Mouse (Mus musculus): ENCODE data around the gene Tfap2a. TPM values are rescaled to one million over a fixed set of nuclear protein-coding genes. Genes with fewer than 3 reads are reported as not detected.

Tfap2a gene
- total RNA-seq, 1 experiment from 2014 or later = not detected

DNA sequence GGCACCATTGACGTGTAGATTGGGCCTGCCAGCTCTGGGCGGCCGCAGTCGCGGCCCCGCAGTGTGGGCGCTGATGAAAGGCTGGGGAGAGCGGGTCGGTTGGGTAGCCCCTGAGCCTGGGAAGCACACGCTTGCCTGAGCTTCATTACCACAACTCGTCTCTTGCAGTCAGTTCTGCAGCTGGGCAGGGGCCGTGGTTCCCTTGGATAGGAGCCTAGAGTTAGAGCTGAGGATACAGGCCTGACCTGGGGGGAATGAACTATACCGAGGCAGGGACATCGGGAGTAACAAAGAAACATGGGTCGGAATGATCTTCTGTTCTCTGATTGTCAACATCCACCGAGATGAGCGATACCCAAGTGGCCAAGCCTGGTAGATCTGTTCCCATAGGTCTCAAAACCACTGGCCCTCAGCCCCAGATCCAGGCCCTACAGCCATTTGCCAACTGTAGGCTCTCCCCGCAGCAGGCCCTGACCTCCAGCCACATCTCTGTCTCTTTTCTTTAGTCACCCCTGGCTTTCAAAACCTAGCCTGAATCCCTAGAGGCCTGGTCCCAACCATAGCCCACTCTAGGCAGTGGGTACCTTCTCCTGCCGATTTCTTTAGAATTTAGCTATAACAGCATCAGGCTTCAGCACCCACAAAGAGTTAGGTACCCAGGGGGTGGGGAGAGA, 1.9 kb downstream of the Tfap2a start:
- ATAC-seq (replicated peaks in 1 of 2; ENCODE audit: insufficient read depth in 1 of 2, low FRiP score in 2 of 2, low TSS enrichment in 1 of 2, low read depth in 1 of 2, poor library complexity in 2 of 2, severe bottlenecking in 2 of 2) = no peak

DNA sequence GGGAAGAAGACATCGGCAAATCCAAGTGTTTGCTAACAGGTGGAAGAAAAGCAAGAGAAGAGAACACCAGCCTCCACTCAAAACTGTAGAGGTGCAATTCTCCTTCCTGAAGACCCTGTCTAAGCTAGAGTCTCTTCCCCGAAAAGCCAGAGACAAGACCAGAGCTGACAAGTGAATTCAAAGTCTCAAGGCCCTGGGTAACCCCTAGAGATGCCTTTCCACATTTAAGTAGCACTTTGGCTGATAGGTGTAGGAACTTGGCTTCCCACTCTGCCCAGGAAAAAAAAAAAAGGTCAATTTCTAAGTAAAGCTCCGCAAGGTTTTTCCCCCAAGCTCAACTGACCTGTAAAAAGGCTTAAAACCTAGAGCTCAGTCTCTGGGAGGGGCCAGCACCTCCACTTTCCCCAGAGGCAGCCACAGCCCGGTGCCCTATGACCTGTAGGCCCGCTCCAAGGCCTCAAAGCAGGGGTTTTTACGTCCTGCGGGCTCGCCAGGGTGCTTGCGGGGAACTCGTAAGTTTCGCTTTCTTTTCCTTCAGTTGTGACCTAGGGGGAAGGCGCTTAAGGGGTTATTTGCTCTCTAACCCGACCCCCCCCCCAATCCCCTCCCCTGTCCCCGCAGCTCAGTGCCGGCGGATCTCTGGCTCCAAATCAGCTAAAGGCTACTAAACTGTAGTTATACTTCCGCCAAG, 2.6 kb downstream of the Tfap2a start:
- ATAC-seq (replicated peaks in 1 of 2; ENCODE audit: insufficient read depth in 1 of 2, low FRiP score in 2 of 2, low TSS enrichment in 1 of 2, low read depth in 1 of 2, poor library complexity in 2 of 2, severe bottlenecking in 2 of 2) = no peak

DNA sequence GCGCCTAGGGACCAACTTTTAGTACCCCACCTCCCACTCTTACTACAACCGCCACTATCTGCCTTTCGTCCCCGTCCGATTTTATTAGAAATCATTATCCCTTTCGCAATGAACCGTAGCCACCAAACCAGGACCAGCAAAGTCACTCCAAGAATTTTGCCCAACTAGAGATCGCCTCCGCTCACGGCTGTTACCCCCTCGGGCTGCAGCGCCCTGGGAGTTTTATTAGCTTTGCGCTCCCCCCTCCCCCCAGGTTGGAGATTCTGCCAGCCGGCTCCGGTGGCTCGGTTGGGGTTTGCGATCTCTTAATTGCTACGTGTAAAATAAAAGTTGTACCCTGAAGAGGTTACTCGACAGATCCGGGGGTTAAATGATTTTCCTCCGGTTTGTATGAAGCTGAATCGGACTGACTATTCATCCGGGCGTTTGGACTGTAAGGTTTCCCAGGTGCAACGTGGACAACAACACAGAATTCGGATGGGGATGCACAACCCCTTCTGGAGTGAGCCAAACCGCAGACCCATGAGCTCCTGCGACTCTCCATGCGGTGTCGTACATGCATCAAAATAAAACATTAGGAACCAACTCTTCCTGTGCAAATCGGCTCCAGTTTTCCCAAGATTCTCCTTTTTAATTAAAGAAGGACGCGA, 3.7 kb downstream of the Tfap2a start:
- ATAC-seq (replicated peaks in 1 of 2; ENCODE audit: insufficient read depth in 1 of 2, low FRiP score in 2 of 2, low TSS enrichment in 1 of 2, low read depth in 1 of 2, poor library complexity in 2 of 2, severe bottlenecking in 2 of 2) = no peak

DNA sequence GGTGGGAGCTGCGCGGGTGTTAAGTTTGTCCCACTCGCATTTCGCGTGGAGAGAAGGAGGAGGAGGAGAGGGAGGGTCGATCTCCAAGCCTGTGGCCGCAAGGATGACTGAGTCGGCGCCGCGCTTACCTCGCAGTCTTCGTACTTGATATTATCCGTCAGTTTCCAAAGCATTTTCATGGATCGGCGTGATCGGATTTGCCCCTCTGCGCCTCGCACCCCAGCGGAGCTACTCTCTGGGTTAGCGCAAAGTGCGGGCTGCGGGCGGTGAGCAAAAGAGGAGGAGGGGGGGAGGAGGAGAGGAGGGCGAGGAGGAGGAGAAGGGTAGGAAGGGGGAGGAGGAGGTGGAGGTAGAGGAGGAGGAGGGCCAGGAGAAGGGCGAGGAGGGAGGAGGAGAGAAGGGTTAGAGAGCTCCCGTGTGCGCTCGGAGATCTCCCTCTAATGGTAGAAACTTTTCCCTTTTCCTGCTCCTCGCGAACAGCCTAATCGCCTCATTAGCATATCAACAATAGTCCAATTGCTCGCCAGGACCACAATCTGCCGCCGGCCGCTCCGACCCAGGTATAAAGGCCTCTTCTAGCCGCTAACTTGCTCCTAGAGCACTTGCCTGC, 4.5 kb downstream of the Tfap2a start:
- ATAC-seq (replicated peaks in 1 of 2; ENCODE audit: insufficient read depth in 1 of 2, low FRiP score in 2 of 2, low TSS enrichment in 1 of 2, low read depth in 1 of 2, poor library complexity in 2 of 2, severe bottlenecking in 2 of 2) = no peak

DNA sequence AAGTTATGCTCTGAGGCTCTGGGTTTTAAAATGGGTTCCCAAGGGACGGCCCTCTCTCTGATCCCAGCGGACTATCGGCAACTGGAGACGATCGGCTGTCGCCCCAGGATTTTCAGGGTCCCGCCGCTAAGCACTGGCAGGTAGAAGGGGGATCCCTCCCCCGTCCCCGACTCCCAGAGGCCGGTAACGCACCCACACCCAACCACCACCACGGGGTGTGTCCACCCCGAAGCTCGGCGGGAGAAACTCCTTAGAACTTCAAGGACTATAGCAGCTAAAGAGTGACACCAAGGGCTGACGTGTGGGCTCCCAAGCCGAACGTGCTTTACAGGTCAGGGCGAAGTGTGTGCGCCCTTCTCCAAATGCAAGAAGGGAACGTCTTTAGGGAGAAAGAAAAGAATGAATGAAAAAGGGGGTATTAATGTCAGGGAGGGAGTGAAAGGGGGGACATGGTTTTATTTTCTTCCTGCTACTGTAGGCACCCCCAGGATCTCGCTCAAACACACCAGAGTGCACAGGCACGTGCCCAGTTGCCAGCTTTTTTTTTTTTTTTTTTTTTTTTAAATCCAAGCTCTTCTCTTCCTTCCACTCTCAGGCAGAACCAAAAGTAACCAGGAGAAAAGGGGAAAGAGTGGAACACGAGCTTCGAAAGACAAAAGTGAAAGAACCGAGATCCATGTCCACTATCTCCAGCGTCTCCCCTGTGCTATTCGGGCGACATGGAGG, 5.2 kb downstream of the Tfap2a start:
- ATAC-seq (replicated peaks in 1 of 2; ENCODE audit: insufficient read depth in 1 of 2, low FRiP score in 2 of 2, low TSS enrichment in 1 of 2, low read depth in 1 of 2, poor library complexity in 2 of 2, severe bottlenecking in 2 of 2) = no peak

DNA sequence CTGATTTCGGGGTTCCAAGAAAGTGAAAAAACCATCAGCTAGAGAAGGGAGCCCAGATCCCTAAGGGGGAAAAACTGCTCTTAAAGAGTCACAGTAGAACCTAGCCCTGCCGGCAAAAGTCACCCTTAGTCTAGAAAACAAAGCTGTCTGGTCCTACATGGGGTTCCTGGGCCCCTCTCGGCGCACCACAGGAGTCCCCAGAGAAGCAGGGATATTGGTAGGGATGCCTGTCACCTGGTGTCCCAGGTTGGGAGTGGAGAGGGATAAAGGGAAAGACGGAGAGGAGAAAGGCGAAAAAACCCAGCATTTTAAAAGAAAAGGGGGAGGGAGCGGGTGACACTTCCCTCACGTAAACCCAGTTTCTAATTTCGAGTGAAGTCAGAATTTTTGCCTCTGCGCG, 6.1 kb downstream of the Tfap2a start:
- no peak for ATAC-seq (replicated peaks in 1 of 2; ENCODE audit: insufficient read depth in 1 of 2, low FRiP score in 2 of 2, low TSS enrichment in 1 of 2, low read depth in 1 of 2, poor library complexity in 2 of 2, severe bottlenecking in 2 of 2)

DNA sequence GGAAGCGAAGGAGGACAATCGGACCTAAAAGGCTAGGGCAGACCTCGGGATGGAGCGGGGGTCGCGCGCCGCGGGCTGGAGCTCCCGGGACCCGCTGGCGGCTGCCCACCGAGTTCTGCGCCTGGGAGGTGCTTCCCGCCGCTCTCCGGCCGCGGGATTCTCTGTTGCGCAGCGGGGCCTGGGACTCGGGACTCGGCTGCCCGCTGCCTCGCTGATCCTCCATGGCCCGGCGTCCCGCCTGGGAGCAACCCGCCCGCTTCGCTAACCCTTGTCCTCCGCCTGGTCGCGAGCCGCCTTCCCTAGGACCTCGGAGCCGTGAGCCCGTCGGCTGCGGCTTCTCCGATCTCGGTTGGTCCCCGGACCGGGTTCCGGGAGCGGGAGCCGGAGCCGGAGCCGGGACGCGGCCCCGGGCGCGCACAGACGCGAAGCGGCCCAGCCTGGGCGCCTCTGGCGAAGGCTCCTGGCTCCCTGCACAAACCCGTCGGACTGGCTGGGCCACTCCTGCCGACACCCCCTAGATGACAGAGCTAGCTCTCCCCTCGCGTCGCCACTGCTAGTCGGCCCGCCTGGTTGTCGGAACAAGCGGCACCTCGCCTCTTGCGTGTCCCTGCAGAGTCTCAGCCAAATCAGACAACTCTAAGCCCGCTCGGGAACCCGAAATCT, 6.9 kb downstream of the Tfap2a start:
- ATAC-seq (replicated peaks in 1 of 2; ENCODE audit: insufficient read depth in 1 of 2, low FRiP score in 2 of 2, low TSS enrichment in 1 of 2, low read depth in 1 of 2, poor library complexity in 2 of 2, severe bottlenecking in 2 of 2) = no peak

DNA sequence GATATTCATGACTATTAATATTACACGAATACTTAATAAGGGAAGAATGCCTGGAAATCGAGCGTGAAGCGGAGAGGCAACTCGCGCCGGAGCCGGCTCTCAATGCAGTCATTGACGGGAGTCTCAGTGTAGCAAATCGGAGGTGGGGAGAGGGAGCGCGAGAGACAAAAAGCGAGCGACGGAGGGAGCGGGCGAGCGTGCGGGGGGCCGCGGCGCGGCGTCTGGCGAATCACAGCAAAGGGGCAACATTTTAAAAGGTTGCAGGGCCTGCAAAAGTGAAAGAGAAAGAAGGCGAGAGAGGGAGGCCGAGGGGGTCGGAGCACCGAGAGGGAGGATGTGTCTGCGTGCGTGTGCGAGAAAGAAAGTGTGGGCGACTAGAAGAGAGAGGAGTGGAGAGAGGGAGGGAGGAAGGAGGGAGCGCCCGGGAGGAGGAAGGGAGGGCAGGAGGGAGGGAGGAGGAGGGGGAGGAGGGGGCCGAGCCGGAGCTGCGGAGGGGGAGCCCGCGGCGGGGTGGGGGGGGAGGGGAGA, 7.5 kb downstream of the Tfap2a start:
- ATAC-seq (replicated peaks in 1 of 2; ENCODE audit: insufficient read depth in 1 of 2, low FRiP score in 2 of 2, low TSS enrichment in 1 of 2, low read depth in 1 of 2, poor library complexity in 2 of 2, severe bottlenecking in 2 of 2) = 0 out of 4 replicates have a peak, but pooled peaks of 1 of the 2 experiments have one; percentile 18

DNA sequence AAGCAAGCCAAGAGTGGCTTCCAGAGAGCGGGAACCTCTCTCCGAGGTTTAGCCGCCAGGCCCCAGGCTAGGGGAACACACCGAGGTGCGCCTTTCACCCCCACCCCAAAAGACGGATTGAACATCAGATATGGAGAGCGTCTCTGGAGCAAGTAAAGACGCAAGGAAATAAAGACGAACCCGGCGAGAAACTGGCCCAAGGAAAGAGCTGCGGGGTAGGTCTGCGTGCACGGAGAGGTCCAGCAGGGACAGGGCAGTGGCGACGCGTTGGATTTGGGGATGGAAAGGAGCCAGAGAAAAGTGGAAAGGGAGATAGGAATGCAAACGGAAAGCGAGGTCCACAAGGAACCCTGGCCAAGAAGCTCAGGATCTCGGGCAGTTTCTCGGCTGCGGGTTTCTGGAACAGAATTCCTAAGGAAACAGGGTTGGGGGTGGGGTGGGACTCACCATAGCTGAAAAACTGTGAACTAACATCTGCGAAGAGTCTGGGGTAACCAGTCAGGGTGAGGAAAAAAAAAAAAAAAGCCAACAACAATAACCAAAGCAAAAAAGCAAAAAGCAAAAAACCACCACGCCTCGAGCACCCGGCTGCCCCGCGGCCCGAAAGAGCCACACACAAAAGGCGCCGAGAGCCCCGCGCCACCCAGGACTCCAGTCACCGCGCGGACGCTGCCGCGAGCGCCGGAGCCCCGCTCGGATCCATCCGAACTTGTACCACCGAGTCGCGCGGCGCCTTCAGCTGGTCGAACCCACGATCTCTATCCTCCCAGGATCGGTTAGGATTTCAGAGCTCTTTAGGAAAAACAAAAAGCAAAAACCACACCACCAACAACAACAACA, 8.4 kb downstream of the Tfap2a start:
- no peak for ATAC-seq (replicated peaks in 1 of 2; ENCODE audit: insufficient read depth in 1 of 2, low FRiP score in 2 of 2, low TSS enrichment in 1 of 2, low read depth in 1 of 2, poor library complexity in 2 of 2, severe bottlenecking in 2 of 2)

DNA sequence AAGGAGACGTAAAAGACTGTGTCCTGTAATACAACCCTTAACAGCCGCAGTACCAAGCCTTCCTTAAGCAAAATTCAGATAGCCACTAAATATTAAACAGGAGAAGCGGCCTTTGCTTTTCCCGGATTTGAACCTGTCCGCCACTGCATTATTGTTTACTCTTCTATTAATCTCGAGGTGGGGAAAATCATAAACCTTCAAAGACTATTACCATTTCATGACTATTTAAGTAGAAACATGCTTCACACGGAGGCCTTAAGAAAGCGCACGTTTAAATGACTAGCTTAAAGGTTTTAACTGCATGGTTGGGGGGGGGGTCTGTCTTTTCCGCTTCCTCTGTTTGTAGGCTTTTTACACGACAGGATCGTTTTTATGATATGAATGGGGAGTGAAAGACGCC, 9.1 kb downstream of the Tfap2a start:
- no peak for ATAC-seq (replicated peaks in 1 of 2; ENCODE audit: insufficient read depth in 1 of 2, low FRiP score in 2 of 2, low TSS enrichment in 1 of 2, low read depth in 1 of 2, poor library complexity in 2 of 2, severe bottlenecking in 2 of 2)

DNA sequence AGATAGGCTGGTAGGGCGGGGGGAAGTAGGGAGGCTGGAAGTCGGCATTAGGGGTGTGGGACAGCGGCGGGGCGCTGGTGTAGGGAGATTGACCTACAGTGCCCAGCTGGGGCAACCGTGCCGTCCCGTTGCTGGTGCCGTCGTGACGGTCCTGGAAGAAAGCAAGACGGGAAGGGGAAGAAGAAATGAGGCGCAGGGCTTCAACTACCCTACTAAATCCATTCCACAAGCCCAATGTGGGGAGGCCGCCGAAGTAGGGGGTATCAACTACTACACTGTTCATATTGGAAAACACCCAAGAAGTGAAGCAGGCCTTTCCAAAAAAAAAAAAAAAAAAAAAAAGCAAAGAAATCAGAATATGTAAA, 9.6 kb downstream of the Tfap2a start:
- ATAC-seq (replicated peaks in 1 of 2; ENCODE audit: insufficient read depth in 1 of 2, low FRiP score in 2 of 2, low TSS enrichment in 1 of 2, low read depth in 1 of 2, poor library complexity in 2 of 2, severe bottlenecking in 2 of 2) = no peak

DNA sequence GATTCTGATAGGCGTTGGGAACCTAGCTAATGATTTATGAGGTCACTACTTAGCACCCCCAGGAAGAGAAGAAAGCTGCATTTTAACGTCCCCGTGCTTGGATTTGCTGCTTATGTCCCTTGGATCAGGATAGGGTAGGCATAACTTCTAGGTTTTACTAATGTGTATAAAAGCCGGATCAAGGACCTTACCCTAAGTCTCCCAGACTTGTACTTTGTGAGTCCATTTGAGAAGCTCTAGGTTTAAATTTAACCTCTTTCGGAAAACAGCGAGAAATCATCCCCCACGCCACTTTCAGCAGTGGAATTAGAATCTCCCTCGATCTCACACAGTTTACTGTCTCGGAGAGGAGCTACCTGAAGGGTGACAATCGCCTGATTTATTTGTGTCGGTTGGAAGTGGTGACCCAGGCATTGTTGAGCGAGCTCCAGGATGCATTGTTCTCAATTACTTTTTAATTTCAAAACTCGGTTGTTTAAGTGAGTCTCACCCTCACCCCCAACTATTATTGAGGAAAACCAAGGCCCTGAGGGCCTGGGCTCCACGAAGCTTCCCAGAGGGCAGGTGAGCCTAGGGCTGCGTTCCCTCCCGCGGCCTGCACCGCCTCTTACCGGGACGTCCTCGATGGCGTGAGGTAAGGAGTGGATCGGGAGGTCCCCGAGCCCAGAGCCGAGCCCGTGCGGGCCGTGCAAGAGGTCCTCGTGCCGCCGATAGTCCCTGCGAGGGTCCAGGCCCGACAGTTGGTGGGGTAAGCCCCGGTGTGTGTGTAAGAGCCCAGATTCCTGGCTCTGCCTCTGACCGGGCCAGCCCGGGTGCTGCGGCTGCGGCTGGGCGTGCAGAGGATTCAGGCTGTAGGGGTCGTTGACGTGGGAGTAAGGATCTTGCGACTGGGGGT, 10.2 kb downstream of the Tfap2a start:
- ATAC-seq (replicated peaks in 1 of 2; ENCODE audit: insufficient read depth in 1 of 2, low FRiP score in 2 of 2, low TSS enrichment in 1 of 2, low read depth in 1 of 2, poor library complexity in 2 of 2, severe bottlenecking in 2 of 2) = no peak

DNA sequence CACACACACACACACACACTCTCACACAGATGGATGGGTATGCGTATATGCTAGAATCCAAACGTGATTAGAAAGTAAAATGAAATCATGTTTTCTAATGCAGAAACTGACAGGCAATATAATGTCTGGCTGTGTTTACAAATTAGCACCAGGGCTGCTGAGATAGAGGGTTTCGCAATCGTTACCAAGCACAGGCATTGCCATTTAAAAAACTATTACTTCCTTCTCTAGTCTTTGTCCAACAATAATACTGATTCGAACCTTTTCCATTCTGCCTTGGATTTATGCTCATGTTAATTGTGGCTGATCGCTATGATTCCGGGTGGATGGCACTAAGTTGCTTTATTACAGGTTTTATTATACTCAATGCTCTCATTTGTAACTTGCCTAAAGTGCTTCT, 12.3 kb downstream of the Tfap2a start:
- ATAC-seq (replicated peaks in 1 of 2; ENCODE audit: insufficient read depth in 1 of 2, low FRiP score in 2 of 2, low TSS enrichment in 1 of 2, low read depth in 1 of 2, poor library complexity in 2 of 2, severe bottlenecking in 2 of 2) = no peak

DNA sequence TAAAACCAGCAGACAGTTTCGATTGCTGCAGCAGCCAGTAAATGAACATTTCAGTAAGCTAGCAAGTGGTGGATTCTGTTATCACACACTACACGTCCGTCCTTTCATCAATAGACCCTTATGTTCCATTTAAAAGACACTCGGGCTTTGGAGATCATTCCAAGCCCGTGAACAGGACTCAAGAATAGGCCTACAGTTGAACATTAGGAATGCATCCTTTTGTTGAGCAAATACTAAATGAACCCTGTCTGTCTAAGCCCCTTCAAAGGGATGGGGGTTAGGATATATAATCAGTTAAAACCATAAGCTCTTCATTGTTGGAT, 14.6 kb downstream of the Tfap2a start:
- no peak for ATAC-seq (replicated peaks in 1 of 2; ENCODE audit: insufficient read depth in 1 of 2, low FRiP score in 2 of 2, low TSS enrichment in 1 of 2, low read depth in 1 of 2, poor library complexity in 2 of 2, severe bottlenecking in 2 of 2)

DNA sequence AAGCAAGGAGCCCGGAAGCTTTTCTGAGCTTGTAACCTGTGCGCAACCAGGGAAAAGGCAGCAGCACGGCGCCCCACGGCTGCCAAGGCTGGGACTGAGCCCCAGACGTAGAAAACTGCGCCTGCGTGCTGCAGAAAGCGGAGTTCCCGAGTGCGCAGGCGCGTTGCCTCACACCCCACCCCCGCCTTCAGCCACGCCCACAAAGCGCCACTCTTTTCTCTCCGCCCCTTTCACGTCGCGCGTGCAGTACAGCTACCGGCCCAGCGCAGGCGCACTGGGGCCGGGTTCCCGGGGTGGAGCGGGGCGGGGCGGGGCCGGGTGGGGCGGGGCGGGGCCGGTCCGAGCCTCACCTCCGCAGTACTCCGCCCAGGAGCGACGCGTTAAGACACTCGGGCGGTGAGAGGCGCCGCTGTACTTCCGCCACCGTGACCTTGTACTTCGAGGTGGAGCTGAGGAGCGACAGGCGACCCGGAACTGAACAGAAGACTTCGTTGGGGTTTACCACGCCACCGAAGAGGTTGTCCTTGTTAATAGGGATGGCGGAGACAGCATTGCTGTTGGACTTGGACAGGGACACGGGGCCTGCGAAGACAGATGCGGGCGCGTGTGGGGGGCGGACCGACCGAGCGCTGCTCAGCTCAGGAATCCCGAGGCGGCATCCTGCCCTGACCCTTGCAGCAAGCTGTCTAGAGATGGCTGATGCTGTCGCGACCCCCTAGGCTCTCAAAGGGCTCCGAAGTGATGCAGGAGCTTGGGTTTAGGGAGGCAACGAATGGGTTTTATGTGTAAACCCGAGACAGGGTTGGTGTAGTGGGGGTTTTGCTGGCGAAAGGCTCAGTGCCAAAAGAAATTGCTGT, 15.2 kb downstream of the Tfap2a start:
- ATAC-seq (replicated peaks in 1 of 2; ENCODE audit: insufficient read depth in 1 of 2, low FRiP score in 2 of 2, low TSS enrichment in 1 of 2, low read depth in 1 of 2, poor library complexity in 2 of 2, severe bottlenecking in 2 of 2) = peak; percentile 82 to 94

All from hematopoietic stem cell, adult 5-6 weeks (primary cell).